Mouse (Mus musculus) hindbrain, postnatal 0 days (tissue): ENCODE data around the gene Olfr262. TPM values are rescaled to one million over a fixed set of nuclear protein-coding genes. Genes with fewer than 3 reads are reported as not detected.
"Not testable (repeated sequence)": the region's sequence is repeated elsewhere in the genome, so short reads cannot be mapped to it uniquely, and the experiment has no call there.

Experiments
- ATAC-seq: fragments of 200-750 bp; cut with Nextera tagmentation; 2 replicates; pipeline ENCODE4 v1.8.0; 2017; ENCODE audit warnings: mild to moderate bottlenecking, moderate TSS enrichment, moderate library complexity
- DNase-seq: peaks from one replicate; pipeline ENCODE4 v3.0.0-alpha.2; 2015; ENCODE audit warnings: low spot score
- H3K27ac ChIP-seq: fragments of 300-500 bp; sonication (generic); 2 replicates; pipeline ENCODE4 v1.5.1; 2014; ENCODE audit warnings: mild to moderate bottlenecking
- H3K27me3 ChIP-seq: fragments of 300-500 bp; sonication (generic); 2 replicates; pipeline ENCODE4 v1.6.1; 2014; ENCODE audit warnings: low read length, mixed read lengths; ENCODE audit not compliant: insufficient read depth
- H3K36me3 ChIP-seq: fragments of 300-500 bp; sonication (generic); 2 replicates; pipeline ENCODE4 v1.6.1; 2014; ENCODE audit warnings: low read length, mixed read lengths; ENCODE audit not compliant: insufficient read depth
- H3K4me1 ChIP-seq: fragments of 300-500 bp; sonication (generic); 2 replicates; pipeline ENCODE4 v1.6.1; 2014; ENCODE audit warnings: antibody characterized with exemption, low read length, mixed read lengths; ENCODE audit not compliant: insufficient read depth
- H3K4me2 ChIP-seq: fragments of 300-500 bp; sonication (generic); 2 replicates; pipeline ENCODE4 v1.6.1; 2014; ENCODE audit warnings: low read depth, mild to moderate bottlenecking, low read length, moderate library complexity, mixed read lengths
- H3K4me3 ChIP-seq: fragments of 300-500 bp; sonication (generic); 2 replicates; pipeline ENCODE4 v1.5.1; 2014; ENCODE audit warnings: low read length
- H3K9ac ChIP-seq: fragments of 300-500 bp; sonication (generic); replicated peaks from 2 replicates; pipeline ENCODE4 v1.6.1; 2014; ENCODE audit warnings: mild to moderate bottlenecking, low read length, moderate library complexity, mixed read lengths
- H3K9me3 ChIP-seq: fragments of 300-500 bp; sonication (generic); 2 replicates; pipeline ENCODE4 v1.6.1; 2016; ENCODE audit warnings: low read length, mixed read lengths
- CTCF ChIP-seq: IDR thresholded peaks from 2 replicates; pipeline ENCODE4 v1.5.1; 2016; ENCODE audit warnings: antibody characterized with exemption, control low read depth, low read depth
- WGBS: fragments of 180-500 bp; shearing (Covaris S2); extraction: QIAGEN DNeasy Blood & Tissue Kit; methylation state at CpG from one replicate; pipeline ENCODE4 v1.1.7; 2014; 5-methylcytosine and 5-hydroxymethylcytosine counted together
- polyA plus RNA-seq: library from polyadenylated mRNA; unstranded; fragments of >200 nt; fragmentation: Nextera tagmentation; extraction: Ambion mirVana; gene quantifications from 2 replicates; pipeline ENCODE4 v1.2.1, GENCODE M21; 2015
- total RNA-seq: library from RNA; depleted of rRNA; stranded (reverse); fragments of >200 nt; gene quantifications from 2 replicates; pipeline ENCODE4 v1.2.3, GENCODE M21; 2014; rRNA removed

Olfr262 gene
- total RNA-seq = not detected in 2 replicates
- not detected in 2 replicates for polyA plus RNA-seq

GRCm38 (mm10) chr19:12241559-12241958 lies at the start of gene Olfr262:
Olfr262 (minus strand) TSS chr19:12241659.
- no peak for ATAC-seq
- WGBS = 88% methylated on average over 1 of the region's 1 CpGs
- no peak within 1 kb of the TSS for H3K9ac ChIP-seq
- no peaks in the 10 kb centered on the region for H3K9me3 ChIP-seq
- H3K4me3 ChIP-seq = no peak within 1 kb of the TSS
- H3K27ac ChIP-seq = no peak within 1 kb of the TSS
- H3K27me3 ChIP-seq = no peaks in the 10 kb centered on the region
- DNase-seq = no peak
- no peaks in the 10 kb centered on the region for H3K4me1 ChIP-seq
- no peaks in the 10 kb centered on the region for H3K36me3 ChIP-seq
- TF ChIP-seq CTCF = no peak
- no peak within 1 kb of the TSS for H3K4me2 ChIP-seq

GRCm38 (mm10) chr19:12279554-12279953 lies 38.1 kb upstream of the Olfr262 start, which contains the start of gene Olfr1434:
Olfr1434 (plus strand) TSS chr19:12279854.
- no peaks in the 10 kb centered on the region for H3K9me3 ChIP-seq
- no peaks in the 10 kb centered on the region for H3K36me3 ChIP-seq
- WGBS = 70% methylated on average over 2 of the region's 2 CpGs
- H3K27me3 ChIP-seq = no peaks in the 10 kb centered on the region
- no peak within 1 kb of the TSS for H3K27ac ChIP-seq
- H3K4me3 ChIP-seq = no peak within 1 kb of the TSS
- no peak for ATAC-seq
- H3K4me1 ChIP-seq = no peaks in the 10 kb centered on the region
- DNase-seq = no peak
- H3K9ac ChIP-seq = no peak within 1 kb of the TSS
- no peak for TF ChIP-seq CTCF
- no peak within 1 kb of the TSS for H3K4me2 ChIP-seq

GRCm38 (mm10) chr19:12260732-12261131 lies 19.3 kb upstream of the Olfr262 start, which contains the start of gene Olfr235:
Olfr235 (plus strand) TSS chr19:12261032.
- Histone ChIP-seq H3K27ac (no peak within 1 kb of the TSS), H3K9me3 (no peaks in the 10 kb centered on the region), H3K4me1 (no peaks in the 10 kb centered on the region), H3K27me3 (no peaks in the 10 kb centered on the region), H3K9ac (no peak within 1 kb of the TSS), H3K4me2 (no peak within 1 kb of the TSS), H3K4me3 (no peak within 1 kb of the TSS), H3K36me3 (no peaks in the 10 kb centered on the region)
- 51% methylated on average over 1 of the region's 1 CpGs for WGBS
- TF ChIP-seq CTCF = no peak
- DNase-seq = no peak
- ATAC-seq = no peak

GRCm38 (mm10) chr19:12232496-12232895 lies 9.0 kb downstream of the Olfr262 start, which contains the start of gene Olfr1432:
Olfr1432 (minus strand) TSS chr19:12232596.
- not testable (repeated sequence) for H3K27ac ChIP-seq, ATAC-seq, DNase-seq, H3K4me1 ChIP-seq, H3K27me3 ChIP-seq, H3K4me2 ChIP-seq, H3K36me3 ChIP-seq, H3K9ac ChIP-seq, H3K9me3 ChIP-seq, H3K4me3 ChIP-seq

- no peak within 1 kb of the TSS for H3K4me3 ChIP-seq
- H3K27me3 ChIP-seq = no peaks in the 10 kb centered on the region
- ATAC-seq = no peak
- DNase-seq = no peak
- no peaks in the 10 kb centered on the region for H3K4me1 ChIP-seq
- H3K4me2 ChIP-seq = no peak within 1 kb of the TSS
- no peak within 1 kb of the TSS for H3K27ac ChIP-seq
- no peaks in the 10 kb centered on the region for H3K36me3 ChIP-seq
- H3K9me3 ChIP-seq = no peaks in the 10 kb centered on the region
- no peak within 1 kb of the TSS for H3K9ac ChIP-seq
- 64% methylated on average over 1 of the region's 1 CpGs for WGBS
- no peak for TF ChIP-seq CTCF
Measured at GRCm38 (mm10) chr19:12200334-12200733, 41.1 kb downstream of the Olfr262 start, which contains the start of gene Olfr1431. Olfr1431 (plus strand) TSS chr19:12200634.

- not testable (repeated sequence) for ATAC-seq
- 87% methylated on average over 4 of the region's 4 CpGs for WGBS
Measured at GRCm38 (mm10) chr19:12199076-12199475, 42.4 kb downstream of the Olfr262 start.

More at GRCm38 (mm10) chr19:12199076-12199475, 42.4 kb downstream of the Olfr262 start:
- not testable (repeated sequence) for H3K9ac ChIP-seq, H3K9me3 ChIP-seq, H3K27ac ChIP-seq, H3K27me3 ChIP-seq, H3K4me3 ChIP-seq, H3K36me3 ChIP-seq, H3K4me2 ChIP-seq, H3K4me1 ChIP-seq, DNase-seq

Other genes starting within 250 kb of the Olfr262 start
- not detected in 2 replicates for gene Olfr1423, start 200.3 kb downstream of the Olfr262 start, total RNA-seq
- gene Olfr1423, start 200.3 kb downstream of the Olfr262 start, polyA plus RNA-seq = not detected in 2 replicates
- not detected in 2 replicates for gene Olfr1424, start 179.0 kb downstream of the Olfr262 start, total RNA-seq
- not detected in 2 replicates for gene Olfr1424, start 179.0 kb downstream of the Olfr262 start, polyA plus RNA-seq
- gene Olfr1425, start 163.9 kb downstream of the Olfr262 start, total RNA-seq = not detected in 2 replicates
- not detected in 2 replicates for gene Olfr1425, start 163.9 kb downstream of the Olfr262 start, polyA plus RNA-seq
- gene Olfr1426, start 149.6 kb downstream of the Olfr262 start, total RNA-seq = not detected in 2 replicates
- not detected in 2 replicates for gene Olfr1426, start 149.6 kb downstream of the Olfr262 start, polyA plus RNA-seq
- not detected in 2 replicates for gene Olfr1427, start 138.3 kb downstream of the Olfr262 start, total RNA-seq
- gene Olfr1427, start 138.3 kb downstream of the Olfr262 start, polyA plus RNA-seq = not detected in 2 replicates
- gene Olfr1428, start 125.8 kb downstream of the Olfr262 start, total RNA-seq = not detected in 2 replicates
- not detected in 2 replicates for gene Olfr1428, start 125.8 kb downstream of the Olfr262 start, polyA plus RNA-seq
- not detected in 2 replicates for gene Olfr76, start 118.5 kb downstream of the Olfr262 start, total RNA-seq
- gene Olfr76, start 118.5 kb downstream of the Olfr262 start, polyA plus RNA-seq = not detected in 2 replicates
- not detected in 2 replicates for gene Olfr1555-ps1, start 71.5 kb downstream of the Olfr262 start, total RNA-seq
- not detected in 2 replicates for gene Olfr1555-ps1, start 71.5 kb downstream of the Olfr262 start, polyA plus RNA-seq
- gene Olfr1431, start 41.0 kb downstream of the Olfr262 start, total RNA-seq = not detected in 2 replicates
- not detected in 2 replicates for gene Olfr1431, start 41.0 kb downstream of the Olfr262 start, polyA plus RNA-seq
- not detected in 2 replicates for gene Olfr1432, start 9.1 kb downstream of the Olfr262 start, total RNA-seq
- gene Olfr1432, start 9.1 kb downstream of the Olfr262 start, polyA plus RNA-seq = not detected in 2 replicates
- gene Olfr235, start 19.4 kb upstream of the Olfr262 start, total RNA-seq = not detected in 2 replicates
- gene Olfr235, start 19.4 kb upstream of the Olfr262 start, polyA plus RNA-seq = not detected in 2 replicates
- not detected in 2 replicates for gene Olfr1434, start 38.2 kb upstream of the Olfr262 start, total RNA-seq
- gene Olfr1434, start 38.2 kb upstream of the Olfr262 start, polyA plus RNA-seq = not detected in 2 replicates
- not detected in 2 replicates for gene Olfr1436, start 57.5 kb upstream of the Olfr262 start, total RNA-seq
- not detected in 2 replicates for gene Olfr1436, start 57.5 kb upstream of the Olfr262 start, polyA plus RNA-seq
- not detected in 2 replicates for gene Olfr1437, start 83.4 kb upstream of the Olfr262 start, total RNA-seq
- not detected in 2 replicates for gene Olfr1437, start 83.4 kb upstream of the Olfr262 start, polyA plus RNA-seq
- not detected in 2 replicates for gene Olfr1438-ps1, start 94.3 kb upstream of the Olfr262 start, total RNA-seq
- gene Olfr1438-ps1, start 94.3 kb upstream of the Olfr262 start, polyA plus RNA-seq = not detected in 2 replicates
- gene Olfr1440, start 145.6 kb upstream of the Olfr262 start, total RNA-seq = not detected in 2 replicates
- gene Olfr1440, start 145.6 kb upstream of the Olfr262 start, polyA plus RNA-seq = not detected in 2 replicates
- gene Olfr1441, start 175.8 kb upstream of the Olfr262 start, total RNA-seq = not detected in 2 replicates
- not detected in 2 replicates for gene Olfr1441, start 175.8 kb upstream of the Olfr262 start, polyA plus RNA-seq
- gene Pfpl, start 186.2 kb upstream of the Olfr262 start, total RNA-seq = not detected in 2 replicates
- not detected in 2 replicates for gene Pfpl, start 186.2 kb upstream of the Olfr262 start, polyA plus RNA-seq
- 2.5 and 3.1 TPM in 2 replicates for gene Mpeg1, start 219.1 kb upstream of the Olfr262 start, total RNA-seq
- 1.0 and 1.2 TPM in 2 replicates for gene Mpeg1, start 219.1 kb upstream of the Olfr262 start, polyA plus RNA-seq